Mouse (Mus musculus) 3134 (cell line): ENCODE data around the gene Serpinb1c.
"Not testable (repeated sequence)": the region's sequence is repeated elsewhere in the genome, so short reads cannot be mapped to it uniquely, and the experiment has no call there.

Experiments
- DNase-seq: peaks from one replicate; pipeline ENCODE4 v3.0.0-alpha.2; 2011; ENCODE audit warnings: low spot score; ENCODE audit not compliant: insufficient read length; ENCODE audit errors: extremely low read depth

Gene Serpinb1c

DNA sequence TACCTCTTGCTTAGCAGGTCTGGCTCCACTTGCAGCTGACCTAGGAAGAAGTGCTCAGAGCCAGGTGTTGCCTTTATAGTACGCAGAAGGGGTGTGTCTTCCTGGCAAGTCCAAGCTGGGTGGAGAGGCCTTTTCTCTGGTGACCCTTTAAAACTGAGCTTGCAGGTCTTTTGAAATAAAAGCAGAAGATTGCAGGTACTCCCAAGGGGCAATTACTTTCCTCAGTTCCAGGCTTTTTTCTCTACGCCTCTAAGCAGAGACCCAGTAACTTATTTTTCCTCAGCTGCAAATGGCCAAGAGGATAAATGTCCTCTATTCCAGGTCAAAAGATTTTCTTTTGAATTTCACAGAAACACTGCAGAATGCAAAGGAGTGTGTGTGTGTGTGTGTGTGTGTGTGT is at the start of gene Serpinb1c:
Gene Serpinb1c (minus strand): TSS at position 101 of the 400 bp plus-strand sequence.
- no peak for DNase-seq

DNA sequence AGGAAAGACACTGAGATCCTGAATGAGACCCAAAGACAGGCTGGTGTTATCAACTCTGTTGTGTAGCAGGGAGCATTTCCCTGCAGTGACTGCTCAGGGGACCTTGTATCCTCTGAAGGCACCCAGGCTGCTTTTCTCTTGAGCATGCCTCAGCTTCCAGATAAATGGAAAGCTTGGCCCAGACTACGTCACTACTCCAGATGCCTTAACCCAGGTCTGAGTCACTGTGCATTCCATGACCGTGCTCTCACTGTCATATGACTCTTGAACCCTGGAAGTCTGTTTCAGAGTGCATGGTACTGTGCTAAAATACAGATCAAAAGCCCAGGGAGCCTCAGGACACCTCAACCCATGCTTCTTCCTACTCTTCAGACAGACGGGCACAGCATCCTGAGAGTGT is 41.2 kb upstream of the Serpinb1c start:
- peak; percentile 59 for DNase-seq

DNA sequence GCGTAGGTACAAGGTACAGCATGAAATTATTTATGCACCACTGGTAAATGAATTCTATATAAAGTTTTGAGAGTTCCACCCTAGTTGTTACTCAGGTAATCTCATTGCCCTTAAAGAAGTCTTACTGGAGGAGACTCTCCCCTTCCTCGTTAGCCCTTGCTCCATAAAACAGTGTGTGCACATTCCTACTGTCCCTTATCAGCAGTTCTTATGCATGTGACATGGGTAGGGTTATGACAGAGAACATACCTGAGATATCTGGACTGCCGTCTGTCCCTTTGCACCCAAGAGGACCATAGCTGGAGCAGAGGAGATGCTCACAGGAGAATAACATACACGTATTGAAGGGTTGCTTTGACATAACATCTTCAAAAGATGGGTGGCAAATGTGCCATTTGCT is 40.3 kb upstream of the Serpinb1c start:
- DNase-seq, result not testable (repeated sequence)

DNA sequence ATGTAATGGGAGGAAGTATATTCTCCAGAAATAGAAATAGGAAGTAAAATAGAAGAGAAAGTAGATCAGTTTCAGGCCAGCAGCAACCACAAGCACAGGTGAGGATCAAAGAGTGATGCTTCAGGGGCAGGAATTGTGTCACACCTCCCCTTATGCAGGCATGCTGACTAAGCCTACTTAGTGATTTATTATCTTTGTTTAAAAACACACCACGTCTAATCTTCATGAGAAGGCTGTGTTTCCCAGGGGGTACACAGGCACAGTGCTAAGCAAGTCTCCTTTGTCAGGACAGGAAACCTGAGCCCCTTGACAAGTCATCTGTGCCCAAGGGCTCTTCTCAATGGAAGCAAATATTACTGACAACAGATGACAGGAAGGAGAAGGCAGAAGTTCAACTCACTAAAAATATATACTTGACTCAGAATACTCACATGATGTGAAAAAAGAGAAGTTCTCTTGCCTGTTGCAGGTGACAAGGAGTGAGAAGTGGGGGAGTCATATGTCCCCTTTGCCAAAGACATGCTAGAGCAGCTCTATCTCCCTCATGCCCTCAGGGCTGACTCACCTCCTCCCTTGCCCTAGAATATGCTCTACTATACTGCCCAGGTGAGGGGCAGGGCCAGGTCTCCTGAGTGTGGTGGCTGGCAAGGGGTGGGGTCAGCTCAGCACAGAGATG is 36.8 kb upstream of the Serpinb1c start:
- no peak for DNase-seq

DNA sequence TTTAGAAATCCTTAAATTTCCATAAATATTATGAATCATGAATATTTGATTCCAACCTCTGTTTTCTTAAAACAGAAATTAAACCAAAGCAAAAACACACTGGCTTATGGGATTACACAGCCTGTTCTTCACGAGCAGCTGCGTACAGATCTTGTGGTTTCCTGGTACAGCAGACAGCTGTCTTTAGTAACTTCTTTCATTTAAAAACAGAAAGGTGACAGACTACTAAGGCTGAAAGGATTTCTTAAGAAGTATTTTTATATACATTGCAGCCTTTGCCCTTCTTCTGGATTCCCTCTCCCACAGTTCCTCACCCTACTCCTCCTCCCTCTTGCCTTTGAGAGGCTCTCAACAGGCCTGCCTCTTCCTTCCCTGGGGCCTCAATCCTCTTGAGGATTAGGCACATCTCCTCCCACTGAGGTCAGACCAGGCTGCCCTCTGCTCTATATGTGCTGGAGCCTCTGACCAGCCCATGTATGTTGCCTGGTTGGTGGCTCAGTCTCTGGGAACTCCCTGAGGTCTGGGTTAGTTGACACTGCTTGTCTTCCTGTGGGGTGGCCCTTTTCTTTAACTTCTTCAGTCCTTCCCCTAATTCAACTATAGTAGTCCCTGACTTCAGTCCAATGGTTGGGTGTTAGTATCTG is 31.2 kb upstream of the Serpinb1c start:
- no peak for DNase-seq

DNA sequence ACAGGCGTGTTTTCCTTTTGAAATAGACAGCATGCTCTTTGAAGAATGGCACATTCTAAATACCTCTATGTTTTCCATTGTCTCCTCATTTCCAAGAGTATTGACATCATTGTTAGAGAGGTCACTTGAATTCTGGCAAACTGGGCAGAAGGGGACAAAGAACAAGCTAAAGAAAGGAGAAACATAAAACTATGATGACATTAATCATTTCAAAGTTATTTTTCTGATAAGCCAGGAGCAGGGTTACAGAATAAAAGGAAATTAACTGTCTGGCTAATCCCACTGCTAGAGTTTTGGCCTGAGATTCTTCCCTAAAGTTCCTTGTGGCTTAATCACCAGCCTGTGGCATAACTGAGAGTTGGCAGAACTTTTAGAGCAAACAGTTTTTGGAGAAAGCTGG is 29.2 kb upstream of the Serpinb1c start:
- DNase-seq, result peak; percentile 18

DNA sequence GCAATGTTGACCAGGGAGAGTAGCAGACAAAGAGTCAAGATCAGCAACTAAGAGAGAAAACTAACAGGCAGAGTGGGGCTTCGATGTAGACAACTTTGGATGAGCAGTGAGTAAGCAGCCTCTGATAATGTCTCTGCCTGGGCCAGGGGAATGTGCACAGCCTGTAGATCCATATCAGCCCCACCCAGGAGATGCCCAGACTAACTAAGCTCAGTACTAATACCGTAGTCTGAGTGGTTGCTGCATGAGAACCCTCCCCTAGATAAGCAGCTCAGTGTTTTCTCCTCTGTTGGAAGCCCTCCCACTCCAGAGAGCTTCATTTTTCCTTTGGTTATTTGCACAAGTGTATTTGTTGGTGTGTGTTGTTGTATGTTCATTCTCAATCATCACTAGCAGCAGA is 28.6 kb upstream of the Serpinb1c start:
- no peak for DNase-seq

DNA sequence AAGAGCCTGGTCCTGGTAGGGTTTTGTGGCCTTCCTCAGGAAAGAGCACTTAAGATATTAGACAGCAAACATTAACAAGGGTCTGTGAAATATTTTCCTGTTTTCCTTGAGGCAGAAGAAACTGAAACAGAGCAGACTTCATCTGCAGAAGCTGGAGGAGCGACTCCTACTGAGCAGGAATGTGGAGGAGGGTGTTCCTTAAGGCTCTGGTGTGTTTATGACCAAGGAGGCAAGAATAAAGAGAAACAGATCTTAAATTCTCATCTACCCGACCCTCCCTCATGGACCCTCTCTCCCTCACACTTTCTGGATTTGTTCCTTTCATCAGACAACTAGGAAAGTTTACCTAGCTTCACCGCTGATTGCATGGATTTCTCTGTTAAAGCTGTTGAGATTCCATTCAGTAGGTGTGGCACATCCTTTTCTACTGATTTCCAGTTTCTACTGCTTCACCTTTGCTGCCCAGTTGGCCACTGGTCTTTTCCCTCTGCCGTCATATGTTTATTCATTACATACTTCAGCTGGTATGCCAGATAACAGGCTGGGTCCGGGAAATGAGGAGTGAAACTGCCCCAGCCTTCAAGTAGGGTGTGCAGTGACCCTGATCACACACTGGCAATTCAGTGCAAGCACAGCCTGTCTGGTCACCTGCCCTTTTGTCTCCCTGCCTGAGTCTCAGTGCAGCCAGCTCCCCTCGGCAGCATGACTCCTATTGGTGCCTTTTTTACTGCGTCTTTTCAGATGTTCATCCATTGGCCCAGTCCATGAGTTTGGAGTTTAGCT is 26.8 kb upstream of the Serpinb1c start:
- no peak for DNase-seq

DNA sequence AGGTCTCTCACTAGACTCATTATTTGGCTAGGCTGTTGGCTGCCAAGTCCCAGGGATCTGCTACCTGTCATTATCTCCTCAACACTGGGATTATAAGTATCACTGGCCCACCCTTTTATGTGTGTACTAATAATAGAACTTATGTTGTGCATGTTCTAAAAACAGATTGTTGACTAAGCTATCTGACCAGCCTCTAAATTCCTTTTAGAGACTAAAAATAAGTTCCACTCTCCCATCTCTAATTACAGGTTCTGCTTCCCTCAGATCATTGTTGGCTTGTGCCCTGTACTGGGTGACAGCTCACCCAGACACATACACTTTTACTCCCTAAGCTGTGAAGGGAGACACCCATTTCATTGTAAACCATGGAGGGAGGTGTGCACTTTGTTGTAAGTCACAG is 24.6 kb upstream of the Serpinb1c start:
- DNase-seq, result no peak

DNA sequence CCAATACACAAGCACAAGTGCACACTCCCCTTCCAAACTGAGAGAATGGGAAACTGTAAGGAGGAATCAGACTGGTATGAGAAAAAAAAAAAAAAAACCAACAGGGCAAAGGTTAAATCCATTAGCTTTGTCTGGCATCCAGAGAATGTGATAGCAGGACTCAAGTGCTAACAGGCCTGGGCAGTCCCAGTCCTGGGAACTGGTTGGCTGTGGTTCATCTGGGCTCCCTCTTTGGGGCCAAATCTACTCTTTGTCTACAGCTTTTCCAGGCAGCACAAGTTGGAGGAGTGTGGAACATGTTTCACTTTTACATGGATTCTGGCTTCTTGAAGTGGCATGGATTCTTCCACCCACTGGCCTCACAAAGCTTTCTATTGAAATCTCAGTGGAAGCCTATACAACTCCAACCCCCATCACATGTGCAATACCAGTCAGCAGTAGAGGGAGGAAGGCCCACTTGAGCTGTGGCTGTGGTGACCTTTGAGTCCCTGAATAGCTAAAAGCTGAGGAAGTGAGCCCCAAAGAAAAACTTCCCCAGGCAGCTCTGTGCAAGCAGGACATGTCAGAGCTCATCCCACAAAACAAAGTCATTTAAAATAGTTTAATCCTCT is 14.9 kb upstream of the Serpinb1c start:
- DNase-seq, result no peak

DNA sequence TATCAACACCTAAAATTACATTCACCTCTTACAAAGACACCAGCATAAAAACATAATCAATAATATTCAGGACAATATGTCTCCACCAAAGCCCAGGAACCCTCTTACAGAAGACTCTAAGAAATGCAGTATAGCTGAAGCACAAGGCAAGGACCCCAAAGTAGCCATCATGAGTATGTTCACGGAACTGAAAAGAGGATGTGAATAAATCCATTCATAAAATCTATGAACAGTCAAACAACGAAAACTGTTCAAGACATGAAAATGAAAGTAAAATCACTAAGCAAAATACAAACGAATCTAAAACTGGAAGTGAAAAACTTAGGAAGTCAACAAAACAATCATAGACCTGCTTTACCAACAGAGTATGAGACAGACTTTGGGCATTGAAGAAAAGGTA is 10.2 kb upstream of the Serpinb1c start:
- DNase-seq, result no peak

DNA sequence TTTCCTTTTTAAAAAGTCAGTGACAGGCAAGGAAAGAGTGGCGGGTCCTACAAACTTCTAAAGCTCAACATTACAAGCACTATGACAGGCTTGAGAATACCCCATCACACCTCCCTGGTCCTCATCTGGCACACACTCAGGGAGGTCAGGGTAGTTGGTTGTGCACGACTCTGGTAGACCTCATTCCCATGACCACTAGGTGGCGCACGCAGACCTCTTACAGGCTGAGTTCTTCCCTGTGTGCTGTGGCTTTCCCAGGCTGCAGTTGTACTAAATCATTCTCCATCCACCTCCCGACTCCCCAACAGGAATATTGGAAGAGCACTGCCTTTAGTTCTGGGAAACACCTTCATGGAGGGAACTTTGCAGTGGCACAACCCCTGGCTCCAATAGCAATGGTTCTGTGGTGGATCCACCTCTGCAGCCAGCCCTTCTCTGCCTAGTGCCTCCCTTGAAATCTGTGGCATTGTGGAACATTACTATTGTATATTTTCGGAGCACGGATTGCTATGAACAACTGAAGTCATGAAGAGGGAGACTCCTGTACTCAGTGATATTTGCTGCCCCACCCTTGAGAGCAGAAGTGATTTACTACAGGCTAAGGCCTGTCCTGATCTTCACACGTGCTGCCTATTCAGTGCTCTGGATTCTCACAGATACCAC is 5.3 kb upstream of the Serpinb1c start:
- peak; percentile 60 for DNase-seq

DNA sequence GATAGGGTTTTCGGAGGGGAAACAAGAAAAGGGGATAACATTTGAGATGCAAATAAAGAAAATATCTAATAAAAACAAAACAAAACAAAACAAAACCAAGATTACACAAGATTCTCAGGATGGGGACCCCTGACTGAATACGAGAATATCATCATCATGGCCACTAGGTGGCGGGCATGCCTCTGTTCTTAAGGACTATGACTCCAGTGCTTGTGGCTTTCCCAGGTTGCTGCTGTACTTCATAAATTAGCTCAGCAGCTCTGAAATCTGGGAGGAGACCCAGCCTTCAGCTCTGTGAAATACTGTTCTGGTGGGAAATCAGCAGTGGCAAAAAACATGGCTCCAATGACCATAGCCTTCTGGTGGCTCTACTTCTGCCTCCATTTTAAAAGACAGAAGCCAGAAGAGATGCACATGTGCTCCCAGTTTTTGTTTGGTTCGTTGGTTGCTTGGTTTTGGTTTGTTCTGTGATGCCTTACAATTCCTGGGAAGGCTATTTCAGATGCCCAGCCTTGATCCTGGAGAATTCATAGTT is 4.5 kb upstream of the Serpinb1c start:
- peak; percentile 42 for DNase-seq

DNA sequence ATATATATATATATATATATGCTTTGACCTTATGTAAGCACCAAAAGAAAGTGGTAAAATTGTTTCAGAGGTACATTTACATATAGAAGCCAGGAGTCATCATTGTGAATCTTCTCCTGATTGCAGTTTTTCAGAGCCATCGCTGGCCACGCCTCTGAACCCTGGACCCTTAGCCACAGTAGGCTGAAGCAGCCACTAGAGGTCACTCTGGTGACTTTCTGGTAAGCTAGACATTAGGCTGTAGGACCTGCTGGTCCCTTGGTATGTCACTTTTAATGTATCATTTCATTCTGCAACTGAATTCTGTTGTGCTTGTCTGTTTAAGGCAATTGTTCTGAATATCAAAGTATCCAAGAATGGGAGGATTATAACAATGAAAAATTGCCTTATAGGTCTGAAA is 2.6 kb upstream of the Serpinb1c start:
- peak; percentile 28 for DNase-seq

DNA sequence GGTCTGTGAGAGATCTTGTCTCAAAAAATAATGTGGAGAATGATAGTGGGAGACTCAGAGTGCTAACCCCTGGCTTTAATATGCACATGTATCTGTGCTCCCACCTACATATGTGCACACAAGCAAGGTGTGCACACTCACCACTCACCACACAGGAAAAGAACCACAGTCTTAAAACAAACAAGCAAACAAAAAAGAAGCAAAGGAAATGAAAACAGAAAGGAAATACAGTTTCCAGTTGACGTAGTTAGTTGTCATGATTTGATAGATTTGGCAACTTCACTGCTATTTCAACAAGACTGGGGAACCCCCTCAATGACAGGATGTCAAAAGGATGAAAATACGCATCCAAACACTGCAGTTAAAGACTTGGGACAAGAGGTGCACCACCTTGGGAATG is 1.1 kb upstream of the Serpinb1c start:
- DNase-seq, result not testable (repeated sequence)

DNA sequence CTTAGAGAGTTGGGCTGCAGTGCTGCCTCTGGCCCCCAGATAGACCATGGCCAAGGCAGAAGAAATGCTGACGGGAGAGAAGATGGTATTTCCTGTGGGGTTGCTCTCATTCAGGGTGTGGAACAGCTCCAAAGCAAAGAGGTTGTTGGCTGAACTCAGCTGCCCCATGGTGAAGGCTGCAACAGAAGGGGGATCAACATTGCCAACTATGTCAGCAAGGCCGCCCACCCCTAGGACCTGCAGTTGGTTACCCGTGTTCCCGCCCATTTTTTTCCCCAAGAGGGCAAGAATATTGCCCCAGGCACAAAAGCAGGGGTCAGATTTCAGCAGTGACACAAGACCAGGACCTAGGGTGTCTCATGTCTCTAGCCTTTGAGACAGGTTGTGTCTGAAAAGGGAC is 1.1 kb downstream of the Serpinb1c start:
- DNase-seq, result peak; percentile 10

DNA sequence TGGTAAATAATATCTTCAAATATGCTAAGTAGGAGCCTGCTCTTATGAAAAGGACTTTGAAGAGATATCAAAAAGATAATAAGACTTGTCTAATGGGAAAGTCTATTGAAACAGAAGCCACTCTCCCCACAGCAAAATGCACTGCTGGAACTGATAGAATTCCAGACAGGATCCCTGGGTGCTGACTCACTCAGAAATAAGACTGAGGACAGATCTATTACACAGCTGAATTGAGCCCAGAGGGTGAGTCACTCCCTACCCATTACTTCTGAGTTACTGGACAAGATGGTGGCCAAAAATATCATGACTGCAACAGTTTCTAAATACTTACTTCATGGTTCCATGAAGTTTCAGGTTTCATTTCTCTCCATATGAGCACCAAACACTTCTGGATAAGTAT is 13.3 kb downstream of the Serpinb1c start:
- peak; percentile 29 for DNase-seq

DNA sequence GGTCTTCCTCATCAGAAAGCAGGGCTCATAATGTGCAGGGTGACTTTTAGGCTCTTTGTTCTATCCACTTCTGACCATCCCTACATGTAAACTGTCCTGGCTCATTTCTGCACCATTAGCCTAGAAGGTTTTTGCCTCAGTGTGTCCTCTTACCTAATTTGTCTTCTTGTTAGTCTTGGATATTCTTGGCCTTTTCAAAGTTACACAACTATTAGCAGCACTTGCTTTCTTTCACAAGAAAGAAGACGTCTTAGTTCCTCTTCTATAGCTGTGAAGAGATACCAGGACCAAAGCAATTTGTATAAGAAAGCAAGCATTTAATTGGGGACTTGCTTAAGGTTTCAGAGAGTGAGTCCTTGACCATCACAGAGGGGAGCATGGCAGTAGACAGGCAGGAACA is 24.1 kb downstream of the Serpinb1c start:
- no peak for DNase-seq

DNA sequence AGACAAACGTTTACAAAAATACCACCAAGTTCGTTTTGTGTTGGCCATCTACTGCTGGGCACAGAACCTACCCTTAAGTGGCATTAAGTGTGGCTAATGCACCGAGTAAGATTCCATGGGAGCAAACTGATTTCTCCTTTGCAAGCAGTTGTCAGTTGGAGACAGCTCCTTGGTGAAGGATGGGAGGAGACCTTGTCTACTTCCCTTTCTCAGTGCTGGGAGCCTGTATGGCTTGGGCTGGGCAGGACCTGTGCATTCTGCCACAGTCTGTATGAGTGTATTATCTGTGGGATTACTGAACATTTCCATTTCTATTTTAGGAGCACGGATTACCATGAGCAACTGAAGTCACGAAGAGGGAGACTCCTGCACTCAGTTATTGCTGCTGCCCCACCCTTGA is 29.2 kb downstream of the Serpinb1c start:
- no peak for DNase-seq

DNA sequence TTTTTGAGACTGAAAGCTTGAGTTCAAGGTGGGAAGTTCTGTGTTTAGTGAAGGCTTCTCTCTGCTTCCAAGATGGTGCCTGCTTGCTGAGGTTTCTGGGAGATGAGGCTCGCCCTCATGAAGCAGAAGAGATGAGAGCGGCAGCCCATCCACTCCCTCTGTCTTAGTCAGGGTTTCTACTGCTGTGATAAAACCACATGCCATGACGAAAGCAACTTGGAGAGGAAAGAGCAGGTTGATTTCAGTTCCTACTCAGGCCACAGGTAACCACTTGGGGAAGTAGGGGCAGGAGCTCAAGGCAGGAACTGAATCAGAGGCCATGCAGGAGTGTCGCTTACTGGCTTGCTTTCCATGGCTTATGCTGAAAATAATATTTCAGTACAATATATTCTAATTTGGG is 29.8 kb downstream of the Serpinb1c start:
- DNase-seq, result not testable (repeated sequence)

DNA sequence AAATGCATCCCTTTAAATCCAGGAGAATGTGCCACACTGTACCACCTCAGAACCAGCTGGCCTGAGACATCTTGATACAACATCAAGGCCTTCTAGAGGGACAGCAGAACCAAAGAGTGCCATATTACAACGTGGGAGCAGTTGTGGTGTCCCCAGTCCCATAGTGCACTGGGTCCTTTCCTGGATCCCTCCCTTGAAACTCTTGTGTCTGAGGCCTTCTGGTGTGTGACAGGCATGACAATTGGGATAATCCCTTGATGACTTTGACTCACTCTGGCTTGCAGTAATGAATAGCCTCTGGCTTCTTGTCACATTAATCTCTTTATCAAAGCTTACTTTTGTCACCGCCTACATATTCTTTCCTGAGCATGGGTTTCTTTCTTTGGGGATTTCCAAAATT is 31.0 kb downstream of the Serpinb1c start:
- no peak for DNase-seq
